Mouse (Mus musculus) testis, adult 2 months (tissue): ENCODE results near the gene Tmem189.

Source experiments
- CTCF ChIP-seq: fragments of 200-500 bp; IDR thresholded peaks from 2 replicates; pipeline ENCODE4 v1.5.1; 2012; ENCODE audit warnings: low read depth, mild to moderate bottlenecking, inconsistent platforms, low read length, moderate library complexity; ENCODE audit not compliant: control insufficient read depth, insufficient read depth, insufficient replicate concordance
- POLR2A ChIP-seq: fragments of 200-500 bp; IDR thresholded peaks from 2 replicates; pipeline ENCODE4 v1.6.1; 2012; ENCODE audit warnings: low read depth, mild to moderate bottlenecking, inconsistent platforms, low read length, moderate library complexity; ENCODE audit not compliant: control insufficient read depth

- TF ChIP-seq POLR2A (no peak), CTCF (no peak)
Observed at GRCm38 (mm10) chr2:167602364-167602763, 87.3 kb downstream of the Tmem189 start.
